Mouse (Mus musculus) cerebellum, adult 2 months (tissue): ENCODE measurements around the gene Gtf2ird1. TPM values are rescaled to one million over a fixed set of nuclear protein-coding genes. Genes with fewer than 3 reads are reported as not detected.

Experiments
- DNase-seq, 2 experiments: peaks; one replicate each; pipeline ENCODE4 v3.0.0; 2021
- H3K27ac ChIP-seq: fragments of 200-500 bp; 2 replicates; pipeline ENCODE4 v1.5.1; 2012; ENCODE audit warnings: low read length, control low read depth, inconsistent platforms; ENCODE audit not compliant: insufficient read depth
- H3K27me3 ChIP-seq: fragments of 200-500 bp; 2 replicates; pipeline ENCODE4 v1.6.1; 2012; ENCODE audit warnings: inconsistent platforms, mild to moderate bottlenecking, low read length, moderate library complexity; ENCODE audit not compliant: control insufficient read depth, insufficient read depth
- H3K4me1 ChIP-seq: fragments of 200-500 bp; 2 replicates; pipeline ENCODE4 v1.6.1; 2011; ENCODE audit warnings: low read length; ENCODE audit not compliant: control insufficient read depth, insufficient read depth
- H3K4me3 ChIP-seq: fragments of 200-500 bp; replicated peaks from 2 replicates; pipeline ENCODE3; 2011; ENCODE audit warnings: mild to moderate bottlenecking, low read depth, low read length, control low read depth; ENCODE audit not compliant: insufficient read depth
- CTCF ChIP-seq: fragments of 200-500 bp; IDR thresholded peaks from 2 replicates; pipeline ENCODE4 v1.5.1; 2011; ENCODE audit warnings: low read depth, mild to moderate bottlenecking, control low read depth, low read length, moderate library complexity, borderline replicate concordance; ENCODE audit not compliant: insufficient read depth
- POLR2A ChIP-seq: fragments of 200-500 bp; IDR thresholded peaks from 2 replicates; pipeline ENCODE4 v1.6.1; 2011; ENCODE audit warnings: low read length, control low read depth, borderline replicate concordance; ENCODE audit not compliant: insufficient read depth
- WGBS: fragments of 180-500 bp; shearing (Covaris S2); methylation state at CpG from one replicate; pipeline ENCODE4 v1.1.7; 2018; 5-methylcytosine and 5-hydroxymethylcytosine counted together
- polyA plus RNA-seq: library from polyadenylated mRNA; depleted of rRNA; stranded (reverse); fragments of >200 nt; gene quantifications from 2 replicates; pipeline ENCODE4 v1.2.3, GENCODE M21; 2012

Gtf2ird1 gene
- polyA plus RNA-seq, 1 experiment, result 47.0 TPM

DNA sequence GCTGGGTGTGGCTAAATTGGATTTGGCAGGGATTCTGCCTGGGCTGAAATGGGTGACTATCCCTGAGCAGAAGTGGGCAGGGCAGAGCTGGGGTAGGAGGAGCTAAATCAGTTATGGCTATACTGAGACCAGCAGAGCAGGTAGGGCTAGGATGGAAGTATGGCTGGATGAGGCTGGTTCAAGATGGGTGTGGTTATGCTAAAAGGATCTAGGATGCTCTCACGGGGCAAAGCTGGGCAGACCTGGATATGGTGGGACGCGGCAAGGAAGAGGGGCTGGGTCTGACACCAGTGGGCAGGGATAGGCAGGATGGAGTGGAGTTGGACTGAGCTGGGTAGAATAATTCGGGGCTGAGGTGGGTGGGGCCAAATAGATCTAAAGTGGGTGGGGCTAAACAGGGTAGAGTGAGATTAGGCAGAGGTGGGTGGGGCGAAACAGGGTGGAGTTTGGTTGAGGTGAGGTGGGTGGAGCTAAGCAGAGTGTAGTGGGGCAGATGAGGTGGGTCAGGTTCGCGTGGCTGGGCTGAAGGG, 46.1 kb downstream of the Gtf2ird1 start:
- no peaks in the 10 kb centered on the region for H3K27me3 ChIP-seq
- TF ChIP-seq CTCF (no peak), POLR2A (no peak)
- DNase-seq, result no peak
- no peak overlapping the region for H3K27ac ChIP-seq
- no peaks in the 10 kb centered on the region for H3K4me1 ChIP-seq
- no peak overlapping the region for H3K4me3 ChIP-seq
- 95% methylated on average over 7 of the region's 7 CpGs for WGBS

DNA sequence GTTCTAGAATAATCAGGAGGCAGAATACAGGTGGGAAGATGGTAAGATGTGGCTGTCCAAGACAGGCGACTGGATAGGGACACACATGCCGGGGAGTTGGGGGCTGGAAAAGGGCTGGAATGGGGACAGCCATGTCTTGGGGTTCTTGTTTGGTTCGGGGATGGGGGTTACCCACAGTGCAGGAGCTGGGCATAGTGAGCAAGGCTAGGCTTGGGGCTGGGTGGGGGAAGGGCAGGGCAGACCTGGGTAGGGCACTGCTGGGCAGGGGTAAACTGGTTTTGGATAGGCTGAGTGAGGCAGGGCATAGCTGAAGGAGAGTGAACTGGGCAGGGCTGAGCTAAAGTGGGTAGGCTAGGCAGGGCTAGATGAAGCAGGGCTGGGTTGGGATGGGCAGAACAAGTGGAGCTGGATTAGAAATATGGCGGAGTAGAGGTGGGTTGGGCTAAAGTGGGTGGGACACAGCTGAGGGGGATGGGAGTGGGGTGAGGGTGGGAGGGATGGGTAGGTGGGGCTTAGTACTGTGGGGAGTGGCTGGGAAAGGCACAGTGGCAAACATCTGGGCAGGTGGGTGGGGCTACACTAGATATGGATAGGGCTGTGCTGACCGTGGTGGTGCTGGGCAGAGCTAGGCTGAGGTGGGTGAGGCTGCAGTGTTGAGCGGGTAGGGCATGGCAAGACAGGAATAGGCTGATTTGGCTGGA, 46.8 kb downstream of the Gtf2ird1 start:
- 97% methylated on average over 6 of the region's 6 CpGs for WGBS
- DNase-seq, result no peak

DNA sequence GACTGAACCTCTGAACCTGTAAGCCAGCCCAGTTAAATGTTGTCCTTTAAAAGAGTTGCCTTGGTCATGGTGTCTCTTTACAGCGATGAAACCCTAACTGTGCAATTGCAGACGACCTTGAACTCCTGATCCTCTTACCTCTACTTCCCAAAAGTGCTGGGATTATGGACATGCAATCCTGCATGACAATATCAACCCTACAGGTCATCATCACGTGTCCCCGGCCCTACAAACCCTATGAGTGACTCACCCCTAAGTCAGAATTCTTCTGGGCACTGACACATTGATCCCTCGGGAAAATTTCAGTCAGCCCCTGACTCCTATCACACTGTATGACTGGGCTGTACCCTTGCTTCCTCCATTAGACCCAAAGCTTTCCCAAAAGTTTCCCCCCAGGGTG, 48.4 kb downstream of the Gtf2ird1 start:
- no peak for DNase-seq
- no peaks in the 10 kb centered on the region for H3K27me3 ChIP-seq
- H3K27ac ChIP-seq, result no peak overlapping the region
- no peaks in the 10 kb centered on the region for H3K4me1 ChIP-seq
- TF ChIP-seq POLR2A, result no peak
- no peak for TF ChIP-seq CTCF
- no peak overlapping the region for H3K4me3 ChIP-seq
- WGBS, result 91% methylated on average over 5 of the region's 5 CpGs

More for the DNA sequence above, 46.8 kb downstream of the Gtf2ird1 start:
- H3K4me3 ChIP-seq, result no peak overlapping the region
- no peak overlapping the region for H3K27ac ChIP-seq
- TF ChIP-seq CTCF (no peak), POLR2A (no peak)
- H3K27me3 ChIP-seq, result no peaks in the 10 kb centered on the region
- no peaks in the 10 kb centered on the region for H3K4me1 ChIP-seq

DNA sequence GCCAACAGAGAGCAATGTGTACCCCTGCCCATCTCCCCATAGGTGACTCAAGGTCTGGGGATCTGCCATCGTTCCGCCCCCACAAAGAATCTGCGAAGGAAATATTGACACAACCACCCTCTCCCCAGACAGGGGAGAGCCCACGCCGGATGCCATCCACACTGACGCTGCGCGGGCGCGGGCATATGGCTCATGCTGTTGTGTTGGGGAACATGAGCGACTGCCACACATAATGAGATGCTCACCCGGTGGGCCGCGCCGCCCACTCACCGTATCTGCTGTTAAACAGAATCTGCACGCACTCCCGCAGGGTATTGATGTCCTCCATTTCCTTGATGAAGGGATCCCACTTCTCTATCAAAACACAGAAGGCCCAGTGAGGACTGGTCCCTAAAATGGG, 54.7 kb downstream of the Gtf2ird1 start:
- Histone ChIP-seq H3K27ac (no peak overlapping the region), H3K4me1 (no peaks in the 10 kb centered on the region), H3K4me3 (no peak overlapping the region), H3K27me3 (no peaks in the 10 kb centered on the region)
- 93% methylated on average over 18 of the region's 18 CpGs for WGBS
- TF ChIP-seq CTCF (no peak), POLR2A (no peak)
- DNase-seq, result no peak

DNA sequence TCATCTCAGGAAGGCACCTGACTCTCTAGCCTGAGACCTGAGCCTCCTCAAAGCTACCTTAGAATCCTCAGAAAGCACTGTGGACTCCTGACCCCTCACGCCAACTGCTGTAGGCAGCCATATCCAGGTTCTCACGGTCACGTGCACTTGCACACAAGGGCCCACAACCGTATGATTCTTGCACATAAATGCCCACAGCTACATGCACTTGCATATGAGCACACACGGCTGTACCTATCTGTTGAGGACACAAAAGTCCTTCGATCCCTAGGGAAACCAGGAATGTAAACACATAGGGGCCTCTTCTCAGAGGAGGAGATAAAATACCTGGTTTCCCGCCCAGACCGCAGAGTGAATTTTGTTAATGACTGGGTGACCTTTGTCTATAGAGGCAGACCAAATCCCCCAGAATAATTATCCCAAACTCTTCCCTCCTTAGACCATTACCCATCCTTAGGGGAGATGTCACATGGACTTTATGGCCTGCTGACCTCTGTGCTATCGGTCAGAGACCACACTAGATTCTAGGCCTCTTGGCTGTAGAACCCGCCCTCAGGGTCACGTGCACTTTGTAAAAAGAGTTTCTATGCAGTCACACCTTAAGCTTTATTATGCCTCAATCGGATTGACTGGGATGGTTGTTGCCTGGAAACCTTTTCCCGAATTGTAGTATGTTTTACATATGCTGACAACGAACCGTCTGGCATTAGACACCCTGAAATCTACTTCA, 58.9 kb downstream of the Gtf2ird1 start:
- H3K4me3 ChIP-seq, result no peak overlapping the region

DNA sequence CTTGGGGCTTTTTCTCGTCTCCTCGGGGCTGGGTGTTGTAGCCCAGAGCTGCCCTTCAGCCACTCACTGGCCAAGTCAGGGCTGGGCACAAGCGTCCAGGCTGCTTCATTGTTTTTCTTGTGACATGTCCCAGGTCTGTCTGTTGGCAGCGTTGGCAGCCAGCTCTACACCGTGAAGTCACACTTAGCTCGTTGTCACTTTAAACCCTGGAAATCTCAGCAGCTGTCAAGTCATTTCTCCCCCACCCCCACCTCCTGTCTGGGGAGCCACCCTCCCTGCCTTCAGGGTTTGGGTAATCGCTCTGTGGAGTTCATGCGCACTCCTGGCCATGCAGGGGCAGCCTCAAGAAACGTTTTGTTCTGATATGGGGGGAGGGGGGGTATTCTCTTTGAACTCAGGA, 60.0 kb downstream of the Gtf2ird1 start:
- no peaks in the 10 kb centered on the region for H3K4me1 ChIP-seq
- TF ChIP-seq CTCF, result no peak
- TF ChIP-seq POLR2A, result no peak
- H3K27ac ChIP-seq, result no peak overlapping the region
- 40% methylated on average over 9 of the region's 9 CpGs for whole genome bisulfite sequencing
- H3K4me3 ChIP-seq, result no peak overlapping the region
- no peak for DNase-seq
- H3K27me3 ChIP-seq, result no peaks in the 10 kb centered on the region

More for the DNA sequence above, 58.9 kb downstream of the Gtf2ird1 start:
- Histone ChIP-seq H3K27ac (no peak overlapping the region), H3K27me3 (no peaks in the 10 kb centered on the region), H3K4me1 (no peaks in the 10 kb centered on the region)
- DNase-seq, result no peak
- 93% methylated on average over 15 of the region's 15 CpGs for whole genome bisulfite sequencing
- TF ChIP-seq POLR2A (no peak), CTCF (no peak)

DNA sequence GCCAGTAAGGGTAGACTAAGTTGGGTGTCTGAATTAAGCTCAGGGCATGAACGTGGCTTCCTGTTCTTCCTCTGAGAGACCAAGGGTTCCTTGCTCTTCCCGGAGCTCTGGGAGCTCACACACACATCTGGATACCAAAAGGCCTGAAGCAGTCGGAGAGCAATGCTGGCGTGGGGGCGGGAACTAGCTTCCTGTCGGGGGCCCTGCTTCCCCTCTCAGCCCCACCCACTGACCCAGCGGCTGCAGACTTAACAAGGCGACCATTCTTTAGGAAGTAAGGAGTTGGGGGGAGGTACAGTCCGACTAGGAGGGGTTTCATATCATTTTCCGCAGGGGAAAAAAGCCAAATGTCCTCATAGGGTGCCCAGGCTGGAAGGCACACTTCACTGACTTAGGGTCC, 61.9 kb downstream of the Gtf2ird1 start:
- Histone ChIP-seq H3K4me3 (no peak overlapping the region), H3K27ac (no peak overlapping the region), H3K4me1 (no peaks in the 10 kb centered on the region), H3K27me3 (no peaks in the 10 kb centered on the region)
- no peak for DNase-seq
- no peak for TF ChIP-seq CTCF
- TF ChIP-seq POLR2A, result no peak
- WGBS, result 64% methylated on average over 10 of the region's 10 CpGs

DNA sequence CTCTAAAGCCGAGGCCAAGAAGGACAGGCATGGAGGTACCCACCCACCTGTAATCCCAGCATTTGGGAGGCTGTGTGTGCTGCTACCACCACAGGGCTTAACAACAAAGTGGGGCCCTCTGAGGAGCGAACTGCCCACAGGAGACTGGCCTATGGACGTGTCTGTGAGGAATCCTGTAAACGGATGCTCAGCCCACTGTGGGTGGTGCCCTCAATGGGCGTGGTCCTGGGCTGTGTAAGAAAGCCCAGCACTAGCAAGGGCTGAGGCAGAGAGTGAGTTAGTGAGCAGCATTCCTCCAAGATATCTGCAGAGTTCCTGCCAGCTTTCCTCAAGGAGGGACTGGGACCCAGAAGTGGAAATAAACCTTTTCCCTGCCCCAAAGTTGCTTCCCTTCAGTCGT, 62.9 kb downstream of the Gtf2ird1 start:
- no peak overlapping the region for H3K27ac ChIP-seq
- WGBS, result 77% methylated on average over 6 of the region's 6 CpGs
- DNase-seq, result no peak
- H3K27me3 ChIP-seq, result no peaks in the 10 kb centered on the region
- no peak for TF ChIP-seq CTCF
- TF ChIP-seq POLR2A, result no peak
- no peaks in the 10 kb centered on the region for H3K4me1 ChIP-seq
- no peak overlapping the region for H3K4me3 ChIP-seq
